Mouse (Mus musculus) myocyte (in vitro differentiated cells): ENCODE data around the gene Stk24. TPM values are rescaled to one million over a fixed set of nuclear protein-coding genes. Genes with fewer than 3 reads are reported as not detected.

Experiments
- H3K27me3 ChIP-seq: one replicate; pipeline ENCODE4 v1.6.1; 2011; ENCODE audit not compliant: control insufficient read depth, insufficient read depth, insufficient read length
- H3K36me3 ChIP-seq: one replicate; pipeline ENCODE4 v1.6.1; 2011; ENCODE audit not compliant: control insufficient read depth, insufficient read depth
- H3K4me2 ChIP-seq: one replicate; pipeline ENCODE4 v1.6.1; 2011; ENCODE audit warnings: low read depth, control low read depth
- H3K4me3 ChIP-seq: one replicate; pipeline ENCODE4 v1.5.1; 2011; ENCODE audit warnings: mild to moderate bottlenecking, control low read depth, moderate library complexity
- H3K79me2 ChIP-seq: one replicate; pipeline ENCODE4 v1.6.1; 2011; ENCODE audit not compliant: control insufficient read depth, insufficient read depth
- H3ac ChIP-seq: one replicate; pipeline ENCODE4 v1.6.1; 2011; ENCODE audit not compliant: control insufficient read depth, insufficient read length
- CEBPB ChIP-seq: IDR thresholded peaks from 2 replicates; pipeline ENCODE4 v1.6.1; 2011; ENCODE audit warnings: mild to moderate bottlenecking, moderate library complexity; ENCODE audit not compliant: poor library complexity, insufficient read depth, severe bottlenecking
- E2F4 ChIP-seq: IDR thresholded peaks from one replicate; pipeline ENCODE4 v1.6.1; 2011; ENCODE audit warnings: mild to moderate bottlenecking, control low read depth, moderate library complexity; ENCODE audit not compliant: insufficient read depth
- MAX ChIP-seq: IDR thresholded peaks from one replicate; pipeline ENCODE4 v1.6.1; 2011; ENCODE audit warnings: low read depth, mild to moderate bottlenecking, control low read depth
- MYOD1 ChIP-seq, 3 experiments: IDR thresholded peaks; one replicate each; pipeline ENCODE4 v1.6.1; 2011; ENCODE audit warnings: control low read depth in 2 of 3, low read depth in 2 of 3, mild to moderate bottlenecking in 2 of 3, moderate library complexity in 1 of 3; ENCODE audit not compliant: insufficient read length in 2 of 3, control insufficient read depth in 1 of 3
- MYOG ChIP-seq, 3 experiments: IDR thresholded peaks; one replicate each; pipeline ENCODE4 v1.6.1; 2011; ENCODE audit warnings: control low read depth in 2 of 3, low read depth in 2 of 3, mild to moderate bottlenecking in 2 of 3; ENCODE audit not compliant: insufficient read length in 2 of 3, control insufficient read depth in 1 of 3, insufficient read depth in 1 of 3
- POLR2A ChIP-seq: IDR thresholded peaks from one replicate; pipeline ENCODE4 v1.6.1; 2011; ENCODE audit warnings: low read depth, mild to moderate bottlenecking, control low read depth, moderate library complexity; ENCODE audit not compliant: insufficient read length
- POLR2AphosphoS2 ChIP-seq: IDR thresholded peaks from one replicate; pipeline ENCODE4 v1.6.1; 2011; ENCODE audit warnings: low read depth, control low read depth; ENCODE audit not compliant: insufficient read length
- REST ChIP-seq: IDR thresholded peaks from one replicate; pipeline ENCODE4 v1.6.1; 2011; ENCODE audit warnings: mild to moderate bottlenecking, control low read depth, moderate library complexity; ENCODE audit not compliant: insufficient read depth, insufficient read length
- SRF ChIP-seq: IDR thresholded peaks from one replicate; pipeline ENCODE4 v1.6.1; 2011; ENCODE audit warnings: low read depth; ENCODE audit not compliant: control insufficient read depth, insufficient read length
- TCF12 ChIP-seq: IDR thresholded peaks from one replicate; pipeline ENCODE4 v1.6.1; 2011; ENCODE audit warnings: mild to moderate bottlenecking, control low read depth; ENCODE audit not compliant: poor library complexity, insufficient read depth, severe bottlenecking
- TCF3 ChIP-seq: IDR thresholded peaks from one replicate; pipeline ENCODE4 v1.6.1; 2011; ENCODE audit warnings: low read depth, control low read depth; ENCODE audit not compliant: insufficient read length
- USF1 ChIP-seq: IDR thresholded peaks from one replicate; pipeline ENCODE4 v1.6.1; 2011; ENCODE audit warnings: low read depth, mild to moderate bottlenecking, control low read depth, moderate library complexity
- polyA plus RNA-seq: library from polyadenylated mRNA; unstranded; fragments of >200 nt; fragmentation: generic; extraction: Trizol; gene quantifications from one replicate; pipeline ENCODE4 v1.2.1, GENCODE M21; 2012; ENCODE audit warnings: missing spikeins

Stk24 gene
- polyA plus RNA-seq, 1 experiment, result 26.9 TPM

DNA sequence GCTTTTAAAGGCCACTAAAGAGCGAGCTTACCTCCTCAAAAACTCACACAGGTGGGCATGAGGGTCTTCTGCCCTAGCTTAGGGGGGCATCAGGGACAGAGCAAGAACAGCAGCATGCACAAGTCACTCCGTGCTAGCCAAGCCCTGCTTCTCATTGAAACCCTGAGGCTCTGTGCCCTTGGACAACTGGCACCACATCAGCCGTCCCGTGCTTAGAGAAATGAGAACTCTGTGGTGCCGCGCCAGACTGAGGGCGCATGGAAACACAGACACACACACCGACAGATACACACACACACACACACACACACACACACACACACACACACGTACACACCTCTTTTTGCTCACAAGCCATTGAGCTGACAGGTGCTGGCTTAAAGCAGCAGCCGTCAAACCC lies 32.7 kb downstream of the Stk24 start:
- no peaks in the 10 kb centered on the region for H3K27me3 ChIP-seq
- no peak overlapping the region for H3K4me2 ChIP-seq
- TF ChIP-seq POLR2AphosphoS2 (no peak), MYOG (IDR thresholded peaks at IDR 0.05; ENCODE audit: control insufficient read depth in 1 of 3, insufficient read depth in 1 of 3, insufficient read length in 2 of 3, low read depth in 2 of 3) (peak in 1 of 3 experiments; percentile 25)
- H3K79me2 ChIP-seq, result peaks cover 99% of the 10 kb centered on the region
- no peak overlapping the region for H3ac ChIP-seq
- no peak overlapping the region for H3K4me3 ChIP-seq
- H3K36me3 ChIP-seq, result no peaks in the 10 kb centered on the region

DNA sequence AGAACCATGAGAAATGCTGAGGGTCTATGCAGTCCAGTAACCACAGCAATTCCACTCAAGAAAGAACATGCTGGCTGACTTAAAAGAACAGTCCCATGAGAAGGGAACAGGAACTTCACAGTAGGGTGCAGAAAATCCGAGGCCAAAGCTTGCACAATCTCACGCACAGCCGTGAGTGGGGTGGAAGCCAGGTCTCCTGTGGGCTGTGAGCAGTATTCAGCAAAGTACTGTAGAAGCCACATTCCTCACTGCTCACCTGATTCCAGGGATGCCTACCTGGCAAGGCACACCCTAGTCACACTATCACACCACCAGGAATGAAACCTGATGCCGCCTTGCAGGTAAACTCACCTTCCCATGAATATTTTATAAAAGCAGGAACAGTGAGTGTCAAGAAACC lies 33.2 kb downstream of the Stk24 start:
- no peak overlapping the region for H3ac ChIP-seq
- no peak overlapping the region for H3K4me2 ChIP-seq
- H3K36me3 ChIP-seq, result no peaks in the 10 kb centered on the region
- H3K4me3 ChIP-seq, result no peak overlapping the region
- peaks cover 99% of the 10 kb centered on the region for H3K79me2 ChIP-seq
- TF ChIP-seq TCF3, result no peak
- TF ChIP-seq MAX, result no peak
- TF ChIP-seq USF1, result no peak
- no peak for TF ChIP-seq POLR2AphosphoS2
- TF ChIP-seq CEBPB, result no peak
- TF ChIP-seq MYOG (IDR thresholded peaks at IDR 0.05; ENCODE audit: control insufficient read depth in 1 of 3, insufficient read depth in 1 of 3, insufficient read length in 2 of 3, low read depth in 2 of 3), result no peak
- no peak for TF ChIP-seq MYOD1 (IDR thresholded peaks at IDR 0.05; ENCODE audit: control insufficient read depth in 1 of 3, insufficient read length in 2 of 3, low read depth in 2 of 3)
- TF ChIP-seq TCF12, result no peak
- TF ChIP-seq REST, result no peak
- no peak for TF ChIP-seq POLR2A
- no peak for TF ChIP-seq E2F4
- no peak for TF ChIP-seq SRF
- no peaks in the 10 kb centered on the region for H3K27me3 ChIP-seq

DNA sequence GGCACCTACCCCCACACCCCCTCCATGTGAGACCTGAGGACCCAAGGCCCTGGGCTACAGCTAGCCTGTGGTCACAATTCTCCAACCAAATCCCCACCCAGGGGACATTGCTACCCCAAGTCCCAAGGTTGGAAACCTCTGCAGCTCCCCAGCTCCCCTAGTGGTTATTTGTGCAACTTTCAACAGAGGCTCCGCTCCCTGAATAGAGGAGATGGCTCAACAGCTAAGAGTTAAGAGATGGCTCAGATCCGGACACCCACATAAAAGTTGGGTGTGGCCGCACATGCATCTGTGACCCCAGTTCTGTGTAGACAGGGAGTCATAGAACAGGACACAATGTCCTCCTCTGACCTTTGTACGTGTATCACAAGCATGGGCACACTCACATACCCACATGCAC lies 33.8 kb downstream of the Stk24 start:
- TF ChIP-seq SRF, result no peak
- no peak for TF ChIP-seq TCF3
- no peak for TF ChIP-seq POLR2A
- no peak for TF ChIP-seq MYOG (IDR thresholded peaks at IDR 0.05; ENCODE audit: control insufficient read depth in 1 of 3, insufficient read depth in 1 of 3, insufficient read length in 2 of 3, low read depth in 2 of 3)
- no peak for TF ChIP-seq MYOD1 (IDR thresholded peaks at IDR 0.05; ENCODE audit: control insufficient read depth in 1 of 3, insufficient read length in 2 of 3, low read depth in 2 of 3)
- TF ChIP-seq REST, result no peak
- no peak for TF ChIP-seq TCF12
- TF ChIP-seq POLR2AphosphoS2, result no peak
- no peak for TF ChIP-seq E2F4
- no peak for TF ChIP-seq USF1
- TF ChIP-seq MAX, result no peak
- TF ChIP-seq CEBPB, result no peak
- no peak overlapping the region for H3ac ChIP-seq
- no peaks in the 10 kb centered on the region for H3K27me3 ChIP-seq
- H3K4me3 ChIP-seq, result no peak overlapping the region
- H3K36me3 ChIP-seq, result no peaks in the 10 kb centered on the region
- no peak overlapping the region for H3K4me2 ChIP-seq
- H3K79me2 ChIP-seq, result peaks cover 99% of the 10 kb centered on the region

DNA sequence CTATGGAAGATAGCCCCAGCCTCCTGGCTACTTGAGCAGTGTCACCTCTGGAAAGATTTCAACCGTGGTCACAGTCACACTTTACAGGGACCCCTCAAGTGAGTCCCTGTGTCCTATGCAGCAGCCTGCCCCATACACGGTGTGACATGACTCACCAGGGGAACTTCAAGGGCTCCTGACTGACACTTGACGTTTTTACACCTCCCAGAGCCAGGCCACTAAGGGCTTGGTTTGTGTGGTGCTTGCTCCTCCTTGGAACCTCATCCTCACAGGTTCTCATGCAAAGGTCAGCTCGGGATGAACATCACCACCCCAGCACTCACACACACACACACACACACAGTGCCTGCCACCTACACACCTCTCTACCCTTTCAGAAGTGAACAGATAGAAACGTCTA lies 34.9 kb downstream of the Stk24 start:
- H3ac ChIP-seq, result no peak overlapping the region
- H3K4me3 ChIP-seq, result no peak overlapping the region
- no peak overlapping the region for H3K4me2 ChIP-seq
- H3K79me2 ChIP-seq, result peaks cover 99% of the 10 kb centered on the region
- TF ChIP-seq MAX, result no peak
- no peak for TF ChIP-seq MYOD1 (IDR thresholded peaks at IDR 0.05; ENCODE audit: control insufficient read depth in 1 of 3, insufficient read length in 2 of 3, low read depth in 2 of 3)
- no peak for TF ChIP-seq POLR2A
- no peak for TF ChIP-seq MYOG (IDR thresholded peaks at IDR 0.05; ENCODE audit: control insufficient read depth in 1 of 3, insufficient read depth in 1 of 3, insufficient read length in 2 of 3, low read depth in 2 of 3)
- no peak for TF ChIP-seq USF1
- TF ChIP-seq POLR2AphosphoS2, result no peak
- TF ChIP-seq TCF12, result no peak
- no peak for TF ChIP-seq TCF3
- TF ChIP-seq CEBPB, result no peak
- no peak for TF ChIP-seq SRF
- TF ChIP-seq REST, result no peak
- TF ChIP-seq E2F4, result no peak
- no peaks in the 10 kb centered on the region for H3K27me3 ChIP-seq
- H3K36me3 ChIP-seq, result no peaks in the 10 kb centered on the region

DNA sequence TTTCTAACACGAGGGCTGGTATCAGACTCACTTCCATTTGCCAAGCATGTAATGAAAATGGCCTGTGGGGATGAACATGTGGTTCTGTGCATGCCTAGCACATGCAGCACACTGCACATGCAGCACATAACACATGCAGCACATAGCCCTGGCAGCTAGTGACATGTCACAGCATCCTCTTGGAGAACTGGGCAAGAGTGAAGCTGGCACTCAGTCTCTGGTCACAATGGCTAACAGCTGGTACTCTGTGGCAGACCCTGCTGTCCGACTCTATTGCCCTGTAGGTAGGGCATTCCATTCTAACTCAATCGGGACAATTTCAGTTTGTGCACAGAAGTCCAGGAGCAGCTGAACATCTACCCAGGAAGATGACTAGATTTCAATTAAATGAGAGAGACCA lies 36.9 kb downstream of the Stk24 start:
- Histone ChIP-seq H3K4me2 (no peak overlapping the region), H3K4me3 (no peak overlapping the region), H3K79me2 (peaks cover 98% of the 10 kb centered on the region), H3ac (no peak overlapping the region), H3K27me3 (no peaks in the 10 kb centered on the region), H3K36me3 (no peaks in the 10 kb centered on the region)
- TF ChIP-seq TCF12 (no peak), USF1 (no peak)

DNA sequence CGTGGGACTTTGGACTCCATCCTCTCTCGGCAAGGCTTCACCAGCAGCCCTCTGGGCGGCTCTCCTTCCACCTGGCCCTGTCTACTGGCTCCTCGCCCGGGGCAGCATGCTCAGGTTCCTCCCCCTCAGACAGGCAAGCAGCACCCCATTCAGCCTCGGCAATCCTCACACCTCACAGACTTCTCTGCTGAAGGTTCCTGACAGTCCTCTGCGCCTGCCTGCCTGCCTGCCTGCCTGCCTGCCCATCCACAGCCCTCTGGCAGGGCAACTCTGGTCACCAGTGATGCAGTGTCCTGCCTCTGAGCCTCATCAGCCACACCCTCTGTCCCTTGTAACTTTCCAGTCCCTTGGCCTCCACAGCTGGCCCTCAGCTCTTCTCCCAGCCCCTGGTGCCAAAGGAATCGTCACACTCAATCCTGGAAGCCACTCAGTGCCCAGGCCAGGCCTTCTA lies 39.8 kb downstream of the Stk24 start:
- Histone ChIP-seq H3ac (no peak overlapping the region), H3K36me3 (peaks cover 5% of the 10 kb centered on the region), H3K4me2 (no peak overlapping the region), H3K79me2 (peaks cover 96% of the 10 kb centered on the region), H3K4me3 (no peak overlapping the region), H3K27me3 (no peaks in the 10 kb centered on the region)
- no peak for TF ChIP-seq SRF
- TF ChIP-seq MYOD1 (IDR thresholded peaks at IDR 0.05; ENCODE audit: control insufficient read depth in 1 of 3, insufficient read length in 2 of 3, low read depth in 2 of 3), result no peak
- no peak for TF ChIP-seq MAX
- no peak for TF ChIP-seq TCF12
- no peak for TF ChIP-seq POLR2A
- no peak for TF ChIP-seq MYOG (IDR thresholded peaks at IDR 0.05; ENCODE audit: control insufficient read depth in 1 of 3, insufficient read depth in 1 of 3, insufficient read length in 2 of 3, low read depth in 2 of 3)
- no peak for TF ChIP-seq USF1
- TF ChIP-seq POLR2AphosphoS2, result no peak
